Mouse (Mus musculus) neural tube, embryonic 10.5 days (tissue): ENCODE results near the gene Pum1.

Experiments
- DNase-seq: peaks from one replicate; pipeline ENCODE4 v3.0.0-alpha.2; 2017; ENCODE audit warnings: low spot score; ENCODE audit errors: extremely low spot score

Pum1 gene

GRCm38 (mm10) chr4:130814742-130815330 is 151.7 kb downstream of the Pum1 start:
- DNase-seq, result no peak

DNA sequence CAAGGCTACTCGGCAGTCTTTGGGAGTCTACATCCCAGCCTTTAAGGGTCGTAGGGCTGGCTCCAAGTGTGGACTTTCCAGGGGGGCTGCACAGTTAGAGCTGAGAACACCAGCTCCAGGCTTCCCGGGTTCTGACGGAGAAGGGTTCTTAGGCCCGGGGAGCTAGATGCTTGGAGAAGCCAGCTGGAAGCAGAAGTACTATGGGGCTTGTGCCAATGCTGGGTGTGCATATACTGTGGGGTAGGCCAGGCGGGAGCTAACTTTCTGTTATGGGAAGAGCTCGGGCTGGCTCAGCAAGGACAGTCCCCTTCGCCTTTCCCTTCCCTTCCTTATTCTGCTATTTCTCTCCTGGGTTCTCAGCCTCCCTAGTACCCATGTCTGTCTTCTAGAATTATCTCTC is 152.7 kb downstream of the Pum1 start:
- DNase-seq, result no peak

DNA sequence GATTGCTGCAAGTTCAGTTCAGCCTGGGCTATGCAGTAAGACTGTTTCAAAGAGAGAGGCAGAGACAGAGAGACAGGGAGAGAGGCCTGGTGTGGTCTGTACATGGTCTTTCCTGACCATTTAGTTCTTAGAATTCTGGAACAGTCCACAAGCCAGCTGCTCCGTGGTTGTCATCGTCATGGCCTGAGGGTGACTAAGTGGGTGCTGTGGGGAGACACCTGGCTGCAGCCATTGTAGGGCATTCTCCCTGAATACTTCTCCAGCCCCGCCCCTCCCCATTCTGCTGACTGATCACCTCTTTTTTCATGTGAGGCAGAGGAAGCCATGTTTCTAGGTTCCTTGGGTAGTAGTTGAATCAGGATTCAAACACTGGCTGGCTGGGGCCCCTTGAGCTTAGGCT is 156.7 kb downstream of the Pum1 start:
- no peak for DNase-seq

DNA sequence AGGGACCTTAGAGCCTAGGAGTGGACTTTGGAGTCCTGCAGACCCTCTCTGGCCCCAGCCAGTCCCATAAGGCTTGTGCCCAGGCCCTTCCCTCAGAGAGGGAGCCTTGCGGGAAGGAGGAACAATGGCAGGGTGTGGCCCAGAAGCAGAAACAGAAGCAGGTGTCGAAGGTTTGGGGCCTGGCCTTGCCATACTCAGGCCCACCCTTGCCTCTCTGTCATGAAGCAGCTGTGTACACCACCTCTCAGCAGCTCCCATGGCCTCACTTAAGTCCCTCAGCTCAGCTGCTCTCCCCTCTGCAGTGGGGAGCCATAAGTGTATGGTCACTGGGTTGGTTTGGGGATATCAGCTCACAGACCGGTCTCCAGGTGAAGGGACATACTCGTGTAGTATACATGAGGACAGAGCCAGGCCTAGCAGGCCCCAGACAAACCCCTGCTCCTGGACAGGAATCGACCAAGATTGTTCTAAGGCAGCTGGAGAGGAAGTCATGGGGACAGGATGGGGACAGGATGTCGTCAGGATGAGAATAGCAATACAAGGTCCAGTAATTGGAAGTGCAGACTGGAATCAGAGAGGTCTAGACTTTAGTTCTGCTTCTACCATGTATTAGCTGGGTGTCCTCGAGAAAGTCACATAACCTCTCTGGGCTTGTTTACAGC is 157.6 kb downstream of the Pum1 start:
- DNase-seq, result no peak

- DNase-seq, result peak; percentile 70
Observed at GRCm38 (mm10) chr4:130828851-130829673, 165.9 kb downstream of the Pum1 start.
